Mouse (Mus musculus): ENCODE measurements around the gene Zc3h7a. TPM values are rescaled to one million over a fixed set of nuclear protein-coding genes. Genes with fewer than 3 reads are reported as not detected.
A peak's percentile ranks its signal among the peaks of the same experiment; 100 is the strongest.

The Zc3h7a gene
- polyA plus RNA-seq, 1 experiment from 2014 or later = 78.5 TPM

- H3K9me3 ChIP-seq = no peaks in the 10 kb centered on the region
- no peak for ATAC-seq
- under 1% methylated on average over 34 of the region's 34 CpGs for WGBS
These were observed 42.5 kb downstream of the Zc3h7a start for GRCm38 (mm10) chr16:11133476-11134347.

GRCm38 (mm10) chr16:11132839-11133238 is 43.4 kb downstream of the Zc3h7a start:
- peaks cover 11% of the 10 kb centered on the region for H3K4me1 ChIP-seq (replicated peaks)
- WGBS = 13% methylated on average over 2 of the region's 2 CpGs
- peaks cover 12% of the 10 kb centered on the region; the same call in 1 of the 2 replicates for H3K36me3 ChIP-seq
- H3K9ac ChIP-seq = peak overlapping the region; percentile 98; the same call in 1 of the 2 replicates
- H3K4me3 ChIP-seq (replicated peaks) = peak overlapping the region; percentile 97
- no peaks in the 10 kb centered on the region for H3K9me3 ChIP-seq
- H3K4me2 ChIP-seq (replicated peaks) = peak overlapping the region; percentile 72
- no peak overlapping the region for H3K27ac ChIP-seq
- H3K27me3 ChIP-seq (replicated peaks) = no peaks in the 10 kb centered on the region
- no peak for ATAC-seq

More at GRCm38 (mm10) chr16:11133476-11134347, 42.5 kb downstream of the Zc3h7a start:
- Histone ChIP-seq H3K36me3 (peaks cover 12% of the 10 kb centered on the region; the same call in 1 of the 2 replicates), H3K4me1 (replicated peaks) (peaks cover 11% of the 10 kb centered on the region), H3K27ac (peak overlapping the region; percentile 89), H3K27me3 (replicated peaks) (no peaks in the 10 kb centered on the region), H3K9ac (peak overlapping the region; percentile 98), H3K4me2 (replicated peaks) (peak overlapping the region; percentile 72), H3K4me3 (replicated peaks) (peak overlapping the region; percentile 97)

- peaks cover 9% of the 10 kb centered on the region for H3K4me1 ChIP-seq (replicated peaks)
- no peak overlapping the region for H3K4me2 ChIP-seq (replicated peaks)
- H3K9ac ChIP-seq = no peak overlapping the region
- H3K9me3 ChIP-seq = no peaks in the 10 kb centered on the region
- 93% methylated on average over 11 of the region's 11 CpGs for WGBS
- H3K27me3 ChIP-seq (replicated peaks) = no peaks in the 10 kb centered on the region
- peaks cover 5% of the 10 kb centered on the region; the same call in 1 of the 2 replicates for H3K36me3 ChIP-seq
- no peak for ATAC-seq
- no peak overlapping the region for H3K4me3 ChIP-seq (replicated peaks)
- H3K27ac ChIP-seq = no peak overlapping the region
These were observed 47.9 kb downstream of the Zc3h7a start for GRCm38 (mm10) chr16:11128301-11128700.

- no peak overlapping the region for H3K27ac ChIP-seq
- ATAC-seq = no peak
- no peaks in the 10 kb centered on the region for H3K9me3 ChIP-seq
- 94% methylated on average over 2 of the region's 2 CpGs for WGBS
- H3K4me1 ChIP-seq (replicated peaks) = no peaks in the 10 kb centered on the region
- H3K4me3 ChIP-seq (replicated peaks) = no peak overlapping the region
- H3K9ac ChIP-seq = no peak overlapping the region
- no peak overlapping the region for H3K4me2 ChIP-seq (replicated peaks)
- peaks cover 5% of the 10 kb centered on the region; the same call in 1 of the 2 replicates for H3K36me3 ChIP-seq
- no peaks in the 10 kb centered on the region for H3K27me3 ChIP-seq (replicated peaks)
These were observed 50.8 kb downstream of the Zc3h7a start for GRCm38 (mm10) chr16:11125371-11125770.

GRCm38 (mm10) chr16:11124110-11124509 is 52.1 kb downstream of the Zc3h7a start:
- WGBS = 89% methylated on average over 1 of the region's 1 CpGs
- H3K4me2 ChIP-seq (replicated peaks) = no peak overlapping the region
- H3K27ac ChIP-seq = no peak overlapping the region
- H3K4me3 ChIP-seq (replicated peaks) = no peak overlapping the region
- H3K36me3 ChIP-seq = peaks cover 9% of the 10 kb centered on the region; the same call in 1 of the 2 replicates
- no peaks in the 10 kb centered on the region for H3K9me3 ChIP-seq
- ATAC-seq = no peak
- H3K4me1 ChIP-seq (replicated peaks) = no peaks in the 10 kb centered on the region
- H3K27me3 ChIP-seq (replicated peaks) = no peaks in the 10 kb centered on the region
- no peak overlapping the region for H3K9ac ChIP-seq

- no peak overlapping the region for H3K4me2 ChIP-seq (replicated peaks)
- ATAC-seq = no peak
- H3K9me3 ChIP-seq = no peaks in the 10 kb centered on the region
- H3K27me3 ChIP-seq (replicated peaks) = no peaks in the 10 kb centered on the region
- WGBS = 94% methylated on average over 2 of the region's 2 CpGs
- no peak overlapping the region for H3K4me3 ChIP-seq (replicated peaks)
- peaks cover 10% of the 10 kb centered on the region for H3K36me3 ChIP-seq
- H3K9ac ChIP-seq = no peak overlapping the region
- no peak overlapping the region for H3K27ac ChIP-seq
- H3K4me1 ChIP-seq (replicated peaks) = no peaks in the 10 kb centered on the region
These were observed 53.6 kb downstream of the Zc3h7a start for GRCm38 (mm10) chr16:11122625-11123024.

- Histone ChIP-seq H3K9me3 (no peaks in the 10 kb centered on the region), H3K4me2 (replicated peaks) (no peak overlapping the region), H3K36me3 (no peaks in the 10 kb centered on the region), H3K27ac (no peak overlapping the region), H3K4me1 (replicated peaks) (no peaks in the 10 kb centered on the region), H3K9ac (no peak overlapping the region), H3K4me3 (replicated peaks) (no peak overlapping the region), H3K27me3 (replicated peaks) (no peaks in the 10 kb centered on the region)
- no peak for ATAC-seq
- 61% methylated on average over 4 of the region's 4 CpGs for whole genome bisulfite sequencing
These were observed 66.9 kb downstream of the Zc3h7a start for GRCm38 (mm10) chr16:11109198-11109740.

GRCm38 (mm10) chr16:11104905-11105304 is 71.3 kb downstream of the Zc3h7a start:
- Histone ChIP-seq H3K9ac (no peak overlapping the region), H3K4me3 (replicated peaks) (no peak overlapping the region), H3K9me3 (no peaks in the 10 kb centered on the region), H3K27ac (no peak overlapping the region), H3K36me3 (0 out of 2 replicates have a peak, but pooled peaks cover 3% of the 10 kb centered on the region), H3K27me3 (replicated peaks) (no peaks in the 10 kb centered on the region), H3K4me2 (replicated peaks) (no peak overlapping the region), H3K4me1 (replicated peaks) (no peaks in the 10 kb centered on the region)
- WGBS = 89% methylated on average over 1 of the region's 1 CpGs
- no peak for ATAC-seq

GRCm38 (mm10) chr16:11097301-11097700 is 78.9 kb downstream of the Zc3h7a start:
- H3K4me2 ChIP-seq (replicated peaks) = no peak overlapping the region
- peaks cover 5% of the 10 kb centered on the region; the same call in 1 of the 2 replicates for H3K36me3 ChIP-seq
- no peaks in the 10 kb centered on the region for H3K27me3 ChIP-seq (replicated peaks)
- no peak overlapping the region for H3K27ac ChIP-seq
- no peak overlapping the region for H3K4me3 ChIP-seq (replicated peaks)
- H3K9ac ChIP-seq = no peak overlapping the region
- no peak for ATAC-seq
- H3K9me3 ChIP-seq = no peaks in the 10 kb centered on the region
- no peaks in the 10 kb centered on the region for H3K4me1 ChIP-seq (replicated peaks)
- WGBS = 91% methylated on average over 3 of the region's 3 CpGs

- Histone ChIP-seq H3K27ac (no peak overlapping the region), H3K9me3 (no peaks in the 10 kb centered on the region), H3K4me2 (replicated peaks) (no peak overlapping the region), H3K27me3 (replicated peaks) (no peaks in the 10 kb centered on the region), H3K36me3 (peaks cover 7% of the 10 kb centered on the region), H3K4me3 (replicated peaks) (no peak overlapping the region), H3K9ac (no peak overlapping the region), H3K4me1 (replicated peaks) (no peaks in the 10 kb centered on the region)
- 88% methylated on average over 13 of the region's 13 CpGs for WGBS
- no peak for ATAC-seq
These were observed 82.3 kb downstream of the Zc3h7a start for GRCm38 (mm10) chr16:11093717-11094386.

- no peak overlapping the region for H3K9ac ChIP-seq
- H3K9me3 ChIP-seq = no peaks in the 10 kb centered on the region
- WGBS = 49% methylated on average over 3 of the region's 3 CpGs
- no peaks in the 10 kb centered on the region for H3K4me1 ChIP-seq (replicated peaks)
- peaks cover 14% of the 10 kb centered on the region for H3K36me3 ChIP-seq
- no peak overlapping the region for H3K4me3 ChIP-seq (replicated peaks)
- no peak overlapping the region for H3K27ac ChIP-seq
- no peak for ATAC-seq
- H3K27me3 ChIP-seq (replicated peaks) = no peaks in the 10 kb centered on the region
- H3K4me2 ChIP-seq (replicated peaks) = no peak overlapping the region
These were observed 83.7 kb downstream of the Zc3h7a start for GRCm38 (mm10) chr16:11092523-11092922.

GRCm38 (mm10) chr16:11092061-11092460 is 84.1 kb downstream of the Zc3h7a start:
- WGBS = 60% methylated on average over 4 of the region's 4 CpGs

More at GRCm38 (mm10) chr16:11092061-11092460, 84.1 kb downstream of the Zc3h7a start:
- no peak for ATAC-seq
- Histone ChIP-seq H3K27me3 (replicated peaks) (no peaks in the 10 kb centered on the region), H3K9me3 (no peaks in the 10 kb centered on the region), H3K4me1 (replicated peaks) (no peaks in the 10 kb centered on the region), H3K9ac (no peak overlapping the region), H3K36me3 (peaks cover 18% of the 10 kb centered on the region), H3K4me2 (replicated peaks) (no peak overlapping the region), H3K4me3 (replicated peaks) (no peak overlapping the region), H3K27ac (no peak overlapping the region)

Measured in intestine, embryonic 15.5 days (tissue).